Mouse (Mus musculus) liver, adult 2 months (tissue): ENCODE measurements around the gene Ap3m1.

Experiments used
- CTCF ChIP-seq: fragments of 200-500 bp; IDR thresholded peaks from 2 replicates; pipeline ENCODE4 v1.5.1; 2011; ENCODE audit warnings: low read depth, low read length, control low read depth
- POLR2A ChIP-seq: fragments of 200-500 bp; IDR thresholded peaks from 2 replicates; pipeline ENCODE4 v1.6.1; 2011; ENCODE audit warnings: low read length, control low read depth; ENCODE audit not compliant: insufficient read depth; ENCODE audit errors: extremely low read depth

DNA sequence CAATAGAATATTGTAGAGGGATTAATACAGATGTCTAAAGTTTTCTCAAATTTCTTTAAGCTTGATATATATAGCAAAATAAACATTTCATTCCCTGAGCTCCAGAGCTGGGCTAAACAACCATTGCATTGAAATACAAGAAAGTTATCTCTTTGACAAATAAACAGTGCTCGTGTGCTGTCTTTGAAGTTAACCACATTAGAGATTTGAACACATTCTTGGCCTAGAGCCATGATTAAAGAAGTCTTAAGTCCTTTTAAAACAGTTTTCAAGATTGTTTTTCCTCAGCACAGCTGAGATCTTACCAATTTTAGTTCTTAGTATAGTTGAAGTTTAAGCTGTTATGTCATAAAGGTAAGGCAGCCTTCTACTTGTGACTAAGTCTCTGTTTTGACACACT is 12.0 kb upstream of the Ap3m1 start:
- no peak for TF ChIP-seq CTCF
- no peak for TF ChIP-seq POLR2A
